Mouse (Mus musculus) NIH3T3 (cell line): ENCODE measurements around the gene 4931400O07Rik.

Source experiments
- DNase-seq: peaks from one replicate; pipeline ENCODE4 v3.0.0-alpha.2; 2012; ENCODE audit warnings: low read depth

The 4931400O07Rik gene

GRCm38 (mm10) chrX:62467691-62468090 lies at the start of gene 4931400O07Rik:
Gene 4931400O07Rik (plus strand): TSS chrX:62467991.
- no peak for DNase-seq
